Mouse (Mus musculus) CD4-positive naive resting alpha-beta T cell, adult 76 days (primary cell): ENCODE measurements around the gene Crtc2. TPM values are rescaled to one million over a fixed set of nuclear protein-coding genes. Genes with fewer than 3 reads are reported as not detected.

Source experiments
- total RNA-seq: library from RNA; stranded (reverse); gene quantifications from one replicate; pipeline ENCODE4 v1.2.4, GENCODE M21; 2023

Gene Crtc2
- 99.0 TPM for total RNA-seq

GRCm38 (mm10) chr3:90253653-90254418 is at the start of gene Crtc2:
TSS of gene Crtc2 (plus strand) at chr3:90254163.

GRCm38 (mm10) chr3:90213377-90213866 is 40.5 kb upstream of the Crtc2 start, which contains the start of the genes Rps27 and Rab13:
TSS of gene Rps27 (minus strand) at chr3:90213651.
TSS of gene Rab13 (plus strand) at chr3:90213695.

GRCm38 (mm10) chr3:90231507-90232333 is 22.2 kb upstream of the Crtc2 start, which contains the start of gene Jtb:
TSS of gene Jtb (plus strand) at chr3:90231597.

GRCm38 (mm10) chr3:90242984-90243775 is 10.8 kb upstream of the Crtc2 start, which contains the start of gene Creb3l4:
TSS of gene Creb3l4 (minus strand) at chr3:90243512.

GRCm38 (mm10) chr3:90247960-90248745 is 5.8 kb upstream of the Crtc2 start, which contains the start of gene Slc39a1:
TSS of gene Slc39a1 (plus strand) at chr3:90248172.

GRCm38 (mm10) chr3:90265034-90265931 is 11.3 kb downstream of the Crtc2 start, which contains the start of gene Dennd4b:
TSS of gene Dennd4b (plus strand) at chr3:90265185.

GRCm38 (mm10) chr3:90292345-90293275 is 38.6 kb downstream of the Crtc2 start, which contains the start of gene Gatad2b:
TSS of gene Gatad2b (plus strand) at chr3:90293178.

Other genes with a start within 250 kb of the Crtc2 start
- 97.0 TPM for gene 4933434E20Rik, start 202.5 kb upstream of the Crtc2 start, total RNA-seq
- gene Ubap2l, start 201.5 kb upstream of the Crtc2 start, total RNA-seq: 249 TPM
- gene Tpm3, start 181.5 kb upstream of the Crtc2 start, total RNA-seq: 596 TPM
- 1.2 TPM for gene Nup210l, start 150.0 kb upstream of the Crtc2 start, total RNA-seq
- gene Rps27, start 40.5 kb upstream of the Crtc2 start, total RNA-seq: 11,775 TPM
- gene Rab13, start 40.5 kb upstream of the Crtc2 start, total RNA-seq: not detected
- 74.5 TPM for gene Jtb, start 22.6 kb upstream of the Crtc2 start, total RNA-seq
- not detected for gene Creb3l4, start 10.7 kb upstream of the Crtc2 start, total RNA-seq
- 17.1 TPM for gene Slc39a1, start 6.0 kb upstream of the Crtc2 start, total RNA-seq
- gene Dennd4b, start 11.0 kb downstream of the Crtc2 start, total RNA-seq: 62.5 TPM
- gene Gatad2b, start 39.0 kb downstream of the Crtc2 start, total RNA-seq: 132 TPM
- 1.3 TPM for gene Slc27a3, start 135.8 kb downstream of the Crtc2 start, total RNA-seq
- gene Ints3, start 179.5 kb downstream of the Crtc2 start, total RNA-seq: 42.6 TPM
- not detected for gene Npr1, start 211.7 kb downstream of the Crtc2 start, total RNA-seq
- 87.3 TPM for gene Ilf2, start 222.0 kb downstream of the Crtc2 start, total RNA-seq
- gene Snapin, start 236.9 kb downstream of the Crtc2 start, total RNA-seq: 40.6 TPM